Mouse (Mus musculus) Patski (cell line): Measurements from ENCODE around the gene Psme1. TPM values are rescaled to one million over a fixed set of nuclear protein-coding genes. Genes with fewer than 3 reads are reported as not detected.

Experiments used
- ATAC-seq: fragments of 100-300 bp; one replicate; pipeline ENCODE4 v1.8.0; 2021
- CTCF ChIA-PET: fragments of 350-600 bp; sonication (Branson Sonifier 250); formaldehyde crosslinking; loops from one replicate; lab custom pipeline; 2022; ENCODE audit warnings: inconsistent platforms; lab: Charles Lee
- POLR2A ChIA-PET: fragments of 350-600 bp; sonication (Branson Sonifier 250); formaldehyde crosslinking; loops from one replicate; lab custom pipeline; 2022; ENCODE audit warnings: antibody characterized with exemption, inconsistent platforms; lab: Charles Lee
- DNase-seq: peaks from one replicate; pipeline ENCODE4 v3.0.0-alpha.2; 2011; ENCODE audit warnings: low read depth, low spot score
- H3K27me3 ChIP-seq: fragments of 371-371 bp; one replicate; pipeline ENCODE4 v1.5.1; 2021
- CTCF ChIP-seq: fragments of 100-300 bp; IDR thresholded peaks from one replicate; pipeline ENCODE4 v1.5.1; 2021
- in situ Hi-C: fragments of 300-500 bp; cut with MboI; formaldehyde crosslinking; loops from 3 replicates; pipeline ENCODE4 v1.11.1; 2018; ENCODE audit warnings: low pct_unique_long_range_greater_than_20kb, mixed read lengths
- polyA plus RNA-seq: library from polyadenylated mRNA; unstranded; gene quantifications from one replicate; pipeline ENCODE4 v1.2.3, GENCODE M21; 2021

The Psme1 gene
- polyA plus RNA-seq: 243 TPM

GRCm38 (mm10) chr14:55577871-55578667, at the start of gene Psme1:
Gene Psme1 (plus strand): TSS chr14:55578123.
- peak; percentile 84 for ATAC-seq
- ChIA-PET POLR2A (interaction anchor here (2.0 to 4.5 kb wide), 2 partner anchors 13 to 17 kb away, joined by 7 to 19 read pairs; partner anchors contain the start of genes A730061H03Rik, Dcaf11, Psme2 and Rnf31), CTCF (interaction anchor here (1.4 to 1.9 kb wide), 3 partner anchors 12 to 22 kb away, joined by 3 to 11 read pairs (median 8); partner anchors contain the start of gene Psme2)

GRCm38 (mm10) chr14:55536116-55536745, 41.7 kb upstream of the Psme1 start:
- in situ Hi-C loops: loop anchor here (10.0 kb wide), 1 partner anchor 411 kb away; no protein-coding TSS in a partner anchor

More at GRCm38 (mm10) chr14:55577871-55578667, at the start of gene Psme1:
- TF ChIP-seq CTCF: no peak
- in situ Hi-C loops: loop anchor here (25.0 kb wide), 1 partner anchor 691 kb away; the partner anchor contains the start of genes Bcl2l2, Gm20521, Pabpn1 and Ppp1r3e
- DNase-seq: no peak
- H3K27me3 ChIP-seq: no peaks in the 10 kb centered on the region

GRCm38 (mm10) chr14:55540067-55540786, 37.7 kb upstream of the Psme1 start, which contains the start of gene Pck2:
Gene Pck2 (plus strand): TSS chr14:55540266.
- CTCF ChIA-PET: interaction anchor here (1.1 to 1.7 kb wide), 2 partner anchors 43 kb away, joined by 5 read pairs; no protein-coding TSS in a partner anchor
- H3K27me3 ChIP-seq: no peaks in the 10 kb centered on the region
- in situ Hi-C loops: no loop called here
- TF ChIP-seq CTCF: no peak
- POLR2A ChIA-PET: interaction anchor here (0.9 to 1.4 kb wide), 2 partner anchors 17 to 56 kb away, joined by 5 to 6 read pairs; no protein-coding TSS in a partner anchor
- DNase-seq (no peak), ATAC-seq (peak; percentile 97)

More at GRCm38 (mm10) chr14:55536116-55536745, 41.7 kb upstream of the Psme1 start:
- TF ChIP-seq CTCF: no peak
- CTCF ChIA-PET: interaction anchor here (1.1 to 1.7 kb wide), 5 partner anchors 11 to 39 kb away, joined by 3 to 8 read pairs (median 4); no protein-coding TSS in a partner anchor
- POLR2A ChIA-PET: interaction anchor here (0.5 kb wide), 1 partner anchor 14 kb away, joined by 5 read pairs; no protein-coding TSS in a partner anchor
- H3K27me3 ChIP-seq: peaks cover 21% of the 10 kb centered on the region
- no peak for ATAC-seq
- DNase-seq: no peak

GRCm38 (mm10) chr14:55540787-55541321, 37.1 kb upstream of the Psme1 start:
- peak; percentile 75 for DNase-seq
- ATAC-seq: peak; percentile 4
- H3K27me3 ChIP-seq: no peaks in the 10 kb centered on the region
- ChIA-PET CTCF (interaction anchor here (1.7 kb wide), 1 partner anchor 43 kb away, joined by 5 read pairs; no protein-coding TSS in a partner anchor), POLR2A (interaction anchor here (0.9 to 1.4 kb wide), 2 partner anchors 17 to 55 kb away, joined by 5 to 6 read pairs; no protein-coding TSS in a partner anchor)
- in situ Hi-C loops: no loop called here
- no peak for TF ChIP-seq CTCF

GRCm38 (mm10) chr14:55542268-55542667, 35.7 kb upstream of the Psme1 start:
- ChIA-PET POLR2A (interaction anchor here (0.5 kb wide), 1 partner anchor 18 kb away, joined by 3 read pairs; no protein-coding TSS in a partner anchor), CTCF (interaction anchor here (1.1 kb wide), 1 partner anchor 18 kb away, joined by 3 read pairs; the partner anchor contains the start of gene A730061H03Rik)
- in situ Hi-C loops: no loop called here
- ATAC-seq: no peak
- no peak for TF ChIP-seq CTCF
- DNase-seq: no peak
- no peaks in the 10 kb centered on the region for H3K27me3 ChIP-seq

DNA sequence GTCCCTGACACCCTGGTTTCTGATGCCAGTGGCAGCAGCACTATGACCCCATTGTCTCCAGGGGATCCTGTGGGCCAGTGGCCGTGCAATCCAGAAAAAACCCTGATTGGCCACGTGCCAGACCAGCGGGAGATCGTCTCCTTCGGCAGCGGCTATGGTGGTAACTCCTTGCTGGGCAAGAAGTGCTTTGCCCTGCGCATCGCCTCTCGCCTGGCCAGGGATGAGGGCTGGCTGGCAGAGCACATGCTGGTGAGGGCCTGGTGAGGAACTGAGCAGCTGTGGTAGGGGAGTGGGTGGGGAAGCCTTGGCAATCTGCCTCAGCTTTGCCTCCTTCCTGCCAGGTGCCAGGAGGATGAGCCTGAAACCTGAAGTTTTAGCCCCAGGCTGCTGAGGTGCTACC, 33.6 kb upstream of the Psme1 start:
- no peaks in the 10 kb centered on the region for H3K27me3 ChIP-seq
- in situ Hi-C loops: no loop called here
- ATAC-seq (no peak), DNase-seq (no peak)
- POLR2A ChIA-PET: interaction anchor here (1.0 to 1.1 kb wide), 2 partner anchors 16 to 47 kb away, joined by 3 to 4 read pairs; partner anchors contain the start of gene A730061H03Rik
- CTCF ChIA-PET: no interaction called here
- no peak for TF ChIP-seq CTCF

GRCm38 (mm10) chr14:55550191-55550590, 27.7 kb upstream of the Psme1 start:
- ATAC-seq (no peak), DNase-seq (no peak)
- TF ChIP-seq CTCF: no peak
- POLR2A ChIA-PET: interaction anchor here (0.6 kb wide), 1 partner anchor 13 kb away, joined by 5 read pairs; no protein-coding TSS in a partner anchor
- in situ Hi-C loops: loop anchor here (10.0 kb wide), 1 partner anchor 55 kb away; the partner anchor contains the start of gene Carmil3
- CTCF ChIA-PET: interaction anchor here (1.6 kb wide), 1 partner anchor 402 kb away, joined by 3 read pairs; no protein-coding TSS in a partner anchor
- H3K27me3 ChIP-seq: no peaks in the 10 kb centered on the region

DNA sequence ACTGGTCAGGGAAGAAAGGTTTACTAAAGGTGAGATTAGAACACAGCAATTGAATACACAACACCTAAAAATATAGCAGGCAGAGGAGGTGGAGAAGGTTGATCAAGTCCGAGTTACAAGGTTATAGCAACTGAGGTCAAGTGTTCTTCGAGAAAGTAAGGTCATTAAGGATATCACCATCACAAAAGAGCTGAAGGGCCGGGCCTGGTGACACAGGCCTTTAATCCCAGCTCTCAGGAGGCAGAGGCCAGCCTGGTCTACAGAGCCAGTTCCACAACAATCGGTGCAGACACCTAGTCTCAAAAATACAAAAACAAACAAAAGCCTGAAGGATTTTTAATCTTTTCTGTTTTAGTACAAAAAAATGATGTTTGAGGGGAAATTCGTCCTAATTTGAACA, 26.6 kb upstream of the Psme1 start:
- ChIA-PET CTCF (no interaction called here), POLR2A (no interaction called here)
- no peak for DNase-seq
- ATAC-seq: no peak
- TF ChIP-seq CTCF: no peak
- H3K27me3 ChIP-seq: no peaks in the 10 kb centered on the region
- in situ Hi-C loops: loop anchor here (10.0 kb wide), 1 partner anchor 57 kb away; the partner anchor contains the start of gene Carmil3

DNA sequence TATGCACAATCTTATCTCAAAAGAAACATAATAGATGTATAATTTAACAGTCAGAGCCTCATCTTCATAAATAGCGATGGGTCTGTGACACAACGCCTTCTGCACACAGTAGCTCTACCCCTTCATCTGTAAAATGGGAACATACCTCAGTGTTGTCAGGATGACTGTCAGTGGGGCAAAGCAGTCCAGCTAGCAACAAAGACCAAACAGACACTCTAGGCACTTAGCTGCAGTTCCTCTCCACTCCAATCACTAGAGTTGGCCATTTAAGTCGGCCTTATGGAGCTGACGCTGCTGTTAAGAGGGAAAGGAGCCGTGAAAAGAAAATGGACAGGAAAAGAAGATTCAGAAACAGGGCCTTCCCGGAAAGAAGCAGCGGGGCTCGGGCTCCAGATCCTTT, 26.1 kb upstream of the Psme1 start:
- DNase-seq (no peak), ATAC-seq (no peak)
- CTCF ChIA-PET: no interaction called here
- in situ Hi-C loops: loop anchor here (10.0 kb wide), 1 partner anchor 57 kb away; the partner anchor contains the start of gene Carmil3
- POLR2A ChIA-PET: no interaction called here
- H3K27me3 ChIP-seq: no peaks in the 10 kb centered on the region
- TF ChIP-seq CTCF: no peak
